Mouse (Mus musculus) neural tube, embryonic 14.5 days (tissue): ENCODE results near the gene Pou6f1. TPM values are rescaled to one million over a fixed set of nuclear protein-coding genes. Genes with fewer than 3 reads are reported as not detected.
A peak's percentile ranks its signal among the peaks of the same experiment; 100 is the strongest.
"Not testable (repeated sequence)": the region's sequence is repeated elsewhere in the genome, so short reads cannot be mapped to it uniquely, and the experiment has no call there.

Experiments used
- ATAC-seq: fragments of 200-750 bp; cut with Nextera tagmentation; 2 replicates; pipeline ENCODE4 v1.8.0; 2017; ENCODE audit warnings: low read depth, mild to moderate bottlenecking, moderate TSS enrichment, moderate library complexity
- H3K27ac ChIP-seq: fragments of 300-500 bp; sonication (generic); 2 replicates; pipeline ENCODE4 v1.5.1; 2014; ENCODE audit warnings: low read depth, mild to moderate bottlenecking, control low read depth, low read length, moderate library complexity, mixed read lengths
- H3K27me3 ChIP-seq: fragments of 300-500 bp; sonication (generic); 2 replicates; pipeline ENCODE4 v1.6.1; 2014; ENCODE audit warnings: low read length; ENCODE audit not compliant: control insufficient read depth, insufficient read depth
- H3K36me3 ChIP-seq: fragments of 300-500 bp; sonication (generic); 2 replicates; pipeline ENCODE4 v1.6.1; 2014; ENCODE audit warnings: low read length, mixed read lengths; ENCODE audit not compliant: control insufficient read depth, insufficient read depth
- H3K4me1 ChIP-seq: fragments of 300-500 bp; sonication (generic); 2 replicates; pipeline ENCODE4 v1.6.1; 2014; ENCODE audit warnings: low read length; ENCODE audit not compliant: control insufficient read depth, insufficient read depth
- H3K4me2 ChIP-seq: fragments of 300-500 bp; sonication (generic); 2 replicates; pipeline ENCODE4 v1.6.1; 2014; ENCODE audit warnings: mild to moderate bottlenecking, low read depth, low read length, control low read depth
- H3K4me3 ChIP-seq: fragments of 300-500 bp; sonication (generic); 2 replicates; pipeline ENCODE4 v1.5.1; 2014; ENCODE audit warnings: low read depth, low read length, control low read depth, mixed read lengths
- H3K9ac ChIP-seq: fragments of 300-500 bp; sonication (generic); replicated peaks from 2 replicates; pipeline ENCODE4 v1.6.1; 2014; ENCODE audit warnings: low read depth, mild to moderate bottlenecking, control low read depth, low read length, mixed read lengths
- H3K9me3 ChIP-seq: fragments of 300-500 bp; sonication (generic); 2 replicates; pipeline ENCODE4 v1.6.1; 2016; ENCODE audit warnings: low read length; ENCODE audit not compliant: control insufficient read depth
- WGBS: fragments of 180-500 bp; shearing (Covaris S2); extraction: QIAGEN DNeasy Blood & Tissue Kit; methylation state at CpG from one replicate; pipeline ENCODE4 v1.1.7; 2014; 5-methylcytosine and 5-hydroxymethylcytosine counted together
- polyA plus RNA-seq: library from polyadenylated mRNA; unstranded; fragments of >200 nt; fragmentation: Nextera tagmentation; extraction: Ambion mirVana; gene quantifications from 2 replicates; pipeline ENCODE4 v1.2.1, GENCODE M21; 2014

The Pou6f1 gene
- polyA plus RNA-seq, 1 experiment from 2014 or later: 49.7 TPM

- 94% methylated on average over 4 of the region's 4 CpGs for WGBS
- H3K4me2 ChIP-seq: peak overlapping the region; percentile 94
- H3K9ac ChIP-seq: no peak overlapping the region
- H3K9me3 ChIP-seq: no peaks in the 10 kb centered on the region; the same call in 1 of the 2 replicates
- no peaks in the 10 kb centered on the region for H3K27me3 ChIP-seq
- ATAC-seq: no peak
- no peaks in the 10 kb centered on the region for H3K36me3 ChIP-seq
- H3K4me1 ChIP-seq: peaks cover 9% of the 10 kb centered on the region; the same call in 1 of the 2 replicates
- no peak overlapping the region for H3K27ac ChIP-seq
- peak overlapping the region; percentile 89; the same call in 1 of the 2 replicates for H3K4me3 ChIP-seq
Measured at GRCm38 (mm10) chr15:100550280-100550679, 49.5 kb downstream of the Pou6f1 start.

- WGBS: 99% methylated on average over 14 of the region's 14 CpGs
- ATAC-seq, H3K27ac ChIP-seq, H3K9me3 ChIP-seq, H3K4me1 ChIP-seq, H3K4me3 ChIP-seq, H3K27me3 ChIP-seq, H3K36me3 ChIP-seq, H3K9ac ChIP-seq, H3K4me2 ChIP-seq: not testable (repeated sequence)
Measured at GRCm38 (mm10) chr15:100543651-100544030, 56.1 kb downstream of the Pou6f1 start.

GRCm38 (mm10) chr15:100542876-100543650 is 56.7 kb downstream of the Pou6f1 start:
- H3K36me3 ChIP-seq, H3K27ac ChIP-seq: not testable (repeated sequence)

GRCm38 (mm10) chr15:100541426-100541825 is 58.4 kb downstream of the Pou6f1 start:
- 96% methylated on average over 4 of the region's 4 CpGs for WGBS

More at GRCm38 (mm10) chr15:100542876-100543650, 56.7 kb downstream of the Pou6f1 start:
- H3K4me2 ChIP-seq, H3K9ac ChIP-seq, ATAC-seq, H3K27me3 ChIP-seq, H3K9me3 ChIP-seq, H3K4me3 ChIP-seq, H3K4me1 ChIP-seq: not testable (repeated sequence)
- WGBS: 97% methylated on average over 26 of the region's 28 CpGs

GRCm38 (mm10) chr15:100541001-100541400 is 58.8 kb downstream of the Pou6f1 start:
- H3K9ac ChIP-seq, H3K27ac ChIP-seq, H3K4me2 ChIP-seq, H3K4me3 ChIP-seq, H3K36me3 ChIP-seq, ATAC-seq, H3K9me3 ChIP-seq, H3K27me3 ChIP-seq, H3K4me1 ChIP-seq: not testable (repeated sequence)
- 86% methylated on average over 1 of the region's 1 CpGs for WGBS

More at GRCm38 (mm10) chr15:100541426-100541825, 58.4 kb downstream of the Pou6f1 start:
- Histone ChIP-seq H3K27ac (no peak overlapping the region), H3K27me3 (no peaks in the 10 kb centered on the region), H3K4me1 (no peaks in the 10 kb centered on the region), H3K4me2 (no peak overlapping the region), H3K9me3 (no peaks in the 10 kb centered on the region; the same call in 1 of the 2 replicates), H3K36me3 (no peaks in the 10 kb centered on the region), H3K4me3 (no peak overlapping the region), H3K9ac (no peak overlapping the region)
- no peak for ATAC-seq

- Histone ChIP-seq H3K9ac (no peak overlapping the region), H3K27me3 (no peaks in the 10 kb centered on the region), H3K4me1 (no peaks in the 10 kb centered on the region), H3K36me3 (no peaks in the 10 kb centered on the region), H3K4me2 (no peak overlapping the region), H3K9me3 (no peaks in the 10 kb centered on the region), H3K27ac (no peak overlapping the region), H3K4me3 (no peak overlapping the region)
- ATAC-seq: no peak
- 96% methylated on average over 9 of the region's 9 CpGs for WGBS
Measured at GRCm38 (mm10) chr15:100539411-100539810, 60.4 kb downstream of the Pou6f1 start.

- Histone ChIP-seq H3K4me2 (no peak overlapping the region), H3K27ac (no peak overlapping the region), H3K27me3 (no peaks in the 10 kb centered on the region), H3K4me1 (no peaks in the 10 kb centered on the region), H3K36me3 (no peaks in the 10 kb centered on the region), H3K4me3 (no peak overlapping the region), H3K9me3 (no peaks in the 10 kb centered on the region), H3K9ac (no peak overlapping the region)
- ATAC-seq: no peak
- 93% methylated on average over 6 of the region's 6 CpGs for WGBS
Measured at GRCm38 (mm10) chr15:100537913-100538312, 61.9 kb downstream of the Pou6f1 start.

- Histone ChIP-seq H3K27me3 (no peaks in the 10 kb centered on the region), H3K4me2 (no peak overlapping the region), H3K4me1 (no peaks in the 10 kb centered on the region), H3K27ac (no peak overlapping the region), H3K36me3 (peaks cover 11% of the 10 kb centered on the region; the same call in 1 of the 2 replicates), H3K9me3 (no peaks in the 10 kb centered on the region), H3K4me3 (no peak overlapping the region), H3K9ac (no peak overlapping the region)
- WGBS: 91% methylated on average over 5 of the region's 5 CpGs
- no peak for ATAC-seq
Measured at GRCm38 (mm10) chr15:100527900-100528299, 71.9 kb downstream of the Pou6f1 start.

- no peak overlapping the region for H3K9ac ChIP-seq
- H3K27ac ChIP-seq: no peak overlapping the region
- peaks cover 21% of the 10 kb centered on the region for H3K36me3 ChIP-seq
- no peaks in the 10 kb centered on the region for H3K27me3 ChIP-seq
- no peak overlapping the region for H3K4me3 ChIP-seq
- H3K4me1 ChIP-seq: no peaks in the 10 kb centered on the region
- 93% methylated on average over 14 of the region's 14 CpGs for WGBS
- no peak overlapping the region for H3K4me2 ChIP-seq
- H3K9me3 ChIP-seq: no peaks in the 10 kb centered on the region
- ATAC-seq: no peak
Measured at GRCm38 (mm10) chr15:100525405-100525804, 74.4 kb downstream of the Pou6f1 start.
